Mouse (Mus musculus): ENCODE measurements around the gene 2810408A11Rik. TPM values are rescaled to one million over a fixed set of nuclear protein-coding genes. Genes with fewer than 3 reads are reported as not detected.

The 2810408A11Rik gene
- total and polyA plus RNA-seq, 3 experiments = 0.81 to 1.3 TPM; not detected in 1

GRCm38 (mm10) chr11:69931769-69932168 lies 31.0 kb upstream of the 2810408A11Rik start:
- Histone ChIP-seq H3K27ac (ENCODE audit: control insufficient read depth, low read depth, low read length) (peak overlapping the region; percentile 99), H3K27me3 (ENCODE audit: control insufficient read depth in 1 of 2, insufficient read depth in 2 of 2, low read length in 2 of 2) (no peaks in the 10 kb centered on the region), H3K4me1 (ENCODE audit: control insufficient read depth in 1 of 2, insufficient read depth in 2 of 2, low read length in 2 of 2) (peaks cover 9 to 37% of the 10 kb centered on the region in 2 experiments; a peak in 3 of 4 replicates)

GRCm38 (mm10) chr11:69930967-69931537 lies 30.3 kb upstream of the 2810408A11Rik start:
- H3K27ac ChIP-seq (ENCODE audit: control insufficient read depth, low read depth, low read length) = peak overlapping the region; percentile 99
- peak overlapping the region; percentile 56 for H3K9ac ChIP-seq (ENCODE audit: control insufficient read depth, low read depth, low read length, poor library complexity, severe bottlenecking)
- TF ChIP-seq POLR2A (IDR thresholded peaks at IDR 0.05; ENCODE audit: control insufficient read depth in 1 of 2, insufficient read depth in 1 of 2, low read depth in 1 of 2, low read length in 2 of 2, poor library complexity in 1 of 2) (peak in 1 of 2 experiments; percentile 51; a peak in 1 of 4 replicates), NELFE (IDR thresholded peaks at IDR 0.05; ENCODE audit: low read depth, low read length) (peak; percentile 49; the same call in 1 of the 2 replicates), ETS1 (IDR thresholded peaks at IDR 0.05; ENCODE audit: low read depth, low read length) (peak; percentile 92), USF1 (IDR thresholded peaks at IDR 0.05; ENCODE audit: low read depth, low read length) (no peak), TCF12 (IDR thresholded peaks at IDR 0.05; ENCODE audit: low read depth, low read length) (peak; percentile 38; the same call in 1 of the 2 replicates), ELF1 (IDR thresholded peaks at IDR 0.05; ENCODE audit: low read depth, low read length) (no peak), MXI1 (IDR thresholded peaks at IDR 0.05; ENCODE audit: low read depth, low read length) (peak; percentile 50; the same call in 1 of the 2 replicates), HCFC1 (IDR thresholded peaks at IDR 0.05; ENCODE audit: low read depth, low read length) (0 out of 2 replicates have a peak, but pooled peaks have one; percentile 25), RCOR1 (IDR thresholded peaks at IDR 0.05; ENCODE audit: low read depth, low read length) (peak; percentile 68; the same call in 1 of the 2 replicates), EP300 (IDR thresholded peaks at IDR 0.05; ENCODE audit: low read depth in 1 of 2, low read length in 2 of 2) (peak; percentile 76 to 78), POLR2AphosphoS2 (IDR thresholded peaks at IDR 0.05; ENCODE audit: low read length) (no peak), MYC (IDR thresholded peaks at IDR 0.05; ENCODE audit: low read depth, low read length) (peak; percentile 23; the same call in 1 of the 2 replicates), TBP (IDR thresholded peaks at IDR 0.05; ENCODE audit: low read depth, low read length) (0 out of 2 replicates have a peak, but pooled peaks have one; percentile 12), CHD2 (IDR thresholded peaks at IDR 0.05; ENCODE audit: low read length) (no peak), SIN3A (IDR thresholded peaks at IDR 0.05; ENCODE audit: low read length) (peak; percentile 54), CHD1 (IDR thresholded peaks at IDR 0.05; ENCODE audit: low read depth, low read length) (peak; percentile 49; the same call in 1 of the 2 replicates), JUND (IDR thresholded peaks at IDR 0.05; ENCODE audit: low read depth, low read length) (no peak), MAZ (IDR thresholded peaks at IDR 0.05; ENCODE audit: low read depth, low read length) (peak; percentile 78; the same call in 1 of the 2 replicates), TAL1 (IDR thresholded peaks at IDR 0.05; ENCODE audit: low read length) (peak; percentile 45)
- H3K4me3 ChIP-seq (ENCODE audit: control insufficient read depth in 1 of 2, insufficient read depth in 1 of 2, low read depth in 2 of 2, low read length in 2 of 2) = peak overlapping the region; percentile 45 to 47
- no peaks in the 10 kb centered on the region for H3K79me2 ChIP-seq (ENCODE audit: control insufficient read depth, insufficient read depth, low read length, poor library complexity)
- peak; percentile 96 for DNase-seq (ENCODE audit: low read depth, low spot score)
- no peaks in the 10 kb centered on the region for H3K27me3 ChIP-seq (ENCODE audit: control insufficient read depth in 1 of 2, insufficient read depth in 2 of 2, low read length in 2 of 2)
- H3K36me3 ChIP-seq (ENCODE audit: control insufficient read depth in 1 of 2, insufficient read depth in 2 of 2, low read length in 2 of 2) = peaks cover 0 to 36% of the 10 kb centered on the region in 2 experiments; a peak in 2 of 4 replicates
- peaks cover 9 to 37% of the 10 kb centered on the region in 2 experiments; a peak in 3 of 4 replicates for H3K4me1 ChIP-seq (ENCODE audit: control insufficient read depth in 1 of 2, insufficient read depth in 2 of 2, low read length in 2 of 2)
- no peaks in the 10 kb centered on the region for H3K9me3 ChIP-seq (replicated peaks; ENCODE audit: insufficient read depth, low read length)

More at GRCm38 (mm10) chr11:69931769-69932168, 31.0 kb upstream of the 2810408A11Rik start:
- Histone ChIP-seq H3K36me3 (ENCODE audit: control insufficient read depth in 1 of 2, insufficient read depth in 2 of 2, low read length in 2 of 2) (peaks cover 0 to 36% of the 10 kb centered on the region in 2 experiments; a peak in 2 of 4 replicates), H3K9me3 (replicated peaks; ENCODE audit: insufficient read depth, low read length) (no peaks in the 10 kb centered on the region), H3K9ac (ENCODE audit: control insufficient read depth, low read depth, low read length, poor library complexity, severe bottlenecking) (peak overlapping the region; percentile 56), H3K79me2 (ENCODE audit: control insufficient read depth, insufficient read depth, low read length, poor library complexity) (no peaks in the 10 kb centered on the region), H3K4me3 (ENCODE audit: control insufficient read depth in 1 of 2, insufficient read depth in 1 of 2, low read depth in 2 of 2, low read length in 2 of 2) (peak overlapping the region; percentile 17 to 47)
- TF ChIP-seq TCF12 (IDR thresholded peaks at IDR 0.05; ENCODE audit: low read depth, low read length) (no peak), SIN3A (IDR thresholded peaks at IDR 0.05; ENCODE audit: low read length) (0 out of 2 replicates have a peak, but pooled peaks have one; percentile 1), ZNF384 (IDR thresholded peaks at IDR 0.05; ENCODE audit: low read depth, low read length) (peak; percentile 63; the same call in 1 of the 2 replicates)
- DNase-seq (ENCODE audit: low read depth, low spot score) = peak; percentile 43
